Mouse (Mus musculus) heart, postnatal 0 days (tissue): Measurements from ENCODE around the gene Ccdc154. TPM values are rescaled to one million over a fixed set of nuclear protein-coding genes. Genes with fewer than 3 reads are reported as not detected.

Source experiments
- ATAC-seq: fragments of 200-750 bp; cut with Nextera tagmentation; 2 replicates; pipeline ENCODE4 v1.8.0; 2017; ENCODE audit warnings: low read depth, moderate number of reproducible peaks, moderate library complexity; ENCODE audit not compliant: insufficient read depth
- DNase-seq: peaks from one replicate; pipeline ENCODE4 v3.0.0-alpha.2; 2016; ENCODE audit warnings: low spot score
- H3K27ac ChIP-seq: fragments of 300-500 bp; sonication (generic); 2 replicates; pipeline ENCODE4 v1.5.1; 2014; ENCODE audit warnings: low read depth, mild to moderate bottlenecking
- H3K27me3 ChIP-seq: fragments of 300-500 bp; sonication (generic); 2 replicates; pipeline ENCODE4 v1.6.1; 2014; ENCODE audit warnings: low read length, mixed read lengths; ENCODE audit not compliant: control insufficient read depth, insufficient read depth
- H3K36me3 ChIP-seq: fragments of 300-500 bp; sonication (generic); replicated peaks from 2 replicates; pipeline ENCODE4 v1.6.1; 2014; ENCODE audit warnings: low read length, mixed read lengths; ENCODE audit not compliant: control insufficient read depth, insufficient read depth
- H3K4me1 ChIP-seq: fragments of 300-500 bp; sonication (generic); 2 replicates; pipeline ENCODE4 v1.6.1; 2014; ENCODE audit warnings: antibody characterized with exemption; ENCODE audit not compliant: control insufficient read depth, insufficient read depth
- H3K4me2 ChIP-seq: fragments of 300-500 bp; sonication (generic); 2 replicates; pipeline ENCODE4 v1.6.1; 2014; ENCODE audit warnings: low read depth, mild to moderate bottlenecking, low read length, moderate library complexity
- H3K4me3 ChIP-seq: fragments of 300-500 bp; sonication (generic); 2 replicates; pipeline ENCODE4 v1.5.1; 2014; ENCODE audit warnings: low read depth, low read length
- H3K9ac ChIP-seq: fragments of 300-500 bp; sonication (generic); replicated peaks from 2 replicates; pipeline ENCODE4 v1.6.1; 2014; ENCODE audit warnings: low read depth, low read length, mixed read lengths
- H3K9me3 ChIP-seq: fragments of 300-500 bp; sonication (generic); replicated peaks from 2 replicates; pipeline ENCODE4 v1.6.1; 2016; ENCODE audit warnings: low read length; ENCODE audit not compliant: control insufficient read depth
- CTCF ChIP-seq: IDR thresholded peaks from 2 replicates; pipeline ENCODE4 v1.5.1; 2016; ENCODE audit warnings: antibody characterized with exemption, control low read depth, low read depth
- EP300 ChIP-seq: IDR thresholded peaks from 2 replicates; pipeline ENCODE4 v1.6.1; 2016; ENCODE audit warnings: antibody characterized with exemption, low read depth
- WGBS: fragments of 180-500 bp; shearing (Covaris S2); extraction: QIAGEN DNeasy Blood & Tissue Kit; methylation state at CpG from one replicate; pipeline ENCODE4 v1.1.7; 2014; 5-methylcytosine and 5-hydroxymethylcytosine counted together
- polyA plus RNA-seq: library from polyadenylated mRNA; unstranded; fragments of >200 nt; fragmentation: Nextera tagmentation; extraction: Ambion mirVana; gene quantifications from 2 replicates; pipeline ENCODE4 v1.2.1, GENCODE M21; 2015
- total RNA-seq: library from RNA; depleted of rRNA; stranded (reverse); fragments of >200 nt; gene quantifications from 2 replicates; pipeline ENCODE4 v1.2.3, GENCODE M21; 2014; ENCODE audit warnings: low replicate concordance; rRNA removed

Ccdc154 gene
- not detected in 2 replicates for total RNA-seq
- not detected in 2 replicates for polyA plus RNA-seq

- Histone ChIP-seq H3K27me3 (no peaks in the 10 kb centered on the region), H3K9ac (no peak within 1 kb of the TSS), H3K27ac (no peak within 1 kb of the TSS), H3K36me3 (peaks cover 31% of the 10 kb centered on the region), H3K9me3 (no peaks in the 10 kb centered on the region), H3K4me3 (no peak within 1 kb of the TSS), H3K4me1 (no peaks in the 10 kb centered on the region), H3K4me2 (no peak within 1 kb of the TSS)
- TF ChIP-seq EP300, result no peak
- no peak for TF ChIP-seq CTCF
- whole genome bisulfite sequencing, result 100% methylated on average over 1 of the region's 1 CpGs
- ATAC-seq (no peak), DNase-seq (no peak)
Observed at GRCm38 (mm10) chr17:25162161-25162560, at the start of gene Ccdc154. TSS of gene Ccdc154 (plus strand) at chr17:25162461.

GRCm38 (mm10) chr17:25114908-25115645 lies 47.2 kb upstream of the Ccdc154 start:
- no peaks in the 10 kb centered on the region for H3K27me3 ChIP-seq
- H3K9me3 ChIP-seq, result no peaks in the 10 kb centered on the region
- ATAC-seq, result peak; percentile 37
- H3K4me2 ChIP-seq, result peak overlapping the region; percentile 77
- H3K9ac ChIP-seq, result peak overlapping the region; percentile 56
- DNase-seq, result peak; percentile 29
- WGBS, result 11% methylated on average over 23 of the region's 23 CpGs
- H3K36me3 ChIP-seq, result peaks cover 9% of the 10 kb centered on the region; the same call in 1 of the 2 replicates
- H3K4me1 ChIP-seq, result peaks cover 19% of the 10 kb centered on the region
- H3K27ac ChIP-seq, result peak overlapping the region; percentile 88
- H3K4me3 ChIP-seq, result peak overlapping the region; percentile 49
- TF ChIP-seq EP300 (no peak), CTCF (no peak)

- 7% methylated on average over 40 of the region's 40 CpGs for WGBS
- peak within 1 kb of the TSS; percentile 56 for H3K9ac ChIP-seq
- H3K4me2 ChIP-seq, result peak within 1 kb of the TSS; percentile 77
- peaks cover 19% of the 10 kb centered on the region for H3K4me1 ChIP-seq
- no peaks in the 10 kb centered on the region for H3K27me3 ChIP-seq
- H3K4me3 ChIP-seq, result peak within 1 kb of the TSS; percentile 49
- peak; percentile 94 for ATAC-seq
- H3K36me3 ChIP-seq, result 0 out of 2 replicates have a peak, but pooled peaks cover 2% of the 10 kb centered on the region
- no peak for TF ChIP-seq EP300
- no peak for TF ChIP-seq CTCF
- H3K9me3 ChIP-seq, result no peaks in the 10 kb centered on the region
- DNase-seq, result peak; percentile 81
- H3K27ac ChIP-seq, result peak within 1 kb of the TSS; percentile 88
Observed at GRCm38 (mm10) chr17:25115664-25116432, 46.4 kb upstream of the Ccdc154 start, which contains the start of gene Telo2. TSS of gene Telo2 (minus strand) at chr17:25115967.

GRCm38 (mm10) chr17:25117263-25117662 lies 45.0 kb upstream of the Ccdc154 start:
- no peak overlapping the region for H3K27ac ChIP-seq
- DNase-seq (no peak), ATAC-seq (no peak)
- no peaks in the 10 kb centered on the region for H3K36me3 ChIP-seq
- H3K4me3 ChIP-seq, result no peak overlapping the region
- H3K4me1 ChIP-seq, result peaks cover 11% of the 10 kb centered on the region
- no peak overlapping the region for H3K9ac ChIP-seq
- no peaks in the 10 kb centered on the region for H3K9me3 ChIP-seq
- H3K4me2 ChIP-seq, result no peak overlapping the region
- H3K27me3 ChIP-seq, result no peaks in the 10 kb centered on the region
- TF ChIP-seq CTCF (peak; percentile 16; the same call in 1 of the 2 replicates), EP300 (no peak)
- 24% methylated on average over 4 of the region's 4 CpGs for WGBS

GRCm38 (mm10) chr17:25120406-25120805 lies 41.9 kb upstream of the Ccdc154 start, which contains the start of gene Ptx4:
TSS of gene Ptx4 (plus strand) at chr17:25120760.
- H3K4me2 ChIP-seq, result no peak within 1 kb of the TSS
- TF ChIP-seq EP300 (no peak), CTCF (no peak)
- ATAC-seq (no peak), DNase-seq (no peak)
- no peak within 1 kb of the TSS for H3K9ac ChIP-seq
- WGBS, result 26% methylated on average over 3 of the region's 3 CpGs
- no peaks in the 10 kb centered on the region for H3K36me3 ChIP-seq
- no peak within 1 kb of the TSS for H3K27ac ChIP-seq
- no peaks in the 10 kb centered on the region for H3K9me3 ChIP-seq
- no peaks in the 10 kb centered on the region for H3K27me3 ChIP-seq
- H3K4me1 ChIP-seq, result no peaks in the 10 kb centered on the region
- no peak within 1 kb of the TSS for H3K4me3 ChIP-seq
